Comparison of ENCODE assay signal across 9 mouse cellular contexts in the genomic region with DNA sequence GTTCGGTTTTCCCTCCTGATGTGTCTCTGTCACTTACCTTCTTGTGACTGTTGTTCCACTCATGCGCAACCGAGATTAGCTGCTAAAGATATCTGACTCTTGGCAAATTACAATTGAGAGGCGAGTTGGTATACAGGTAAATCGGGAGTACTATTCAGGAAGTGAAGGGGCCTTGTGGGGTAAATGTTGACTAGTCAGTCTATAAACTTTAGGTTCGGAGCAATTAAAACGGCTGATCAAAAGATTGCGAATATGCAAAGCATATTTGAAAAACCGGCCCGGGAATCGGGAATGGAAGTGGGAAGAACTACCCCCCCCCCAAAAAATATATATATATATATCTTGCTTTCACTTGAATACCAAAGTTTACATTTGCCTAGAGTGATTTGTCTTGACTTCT. TPM values are rescaled to one million over a fixed set of nuclear protein-coding genes. Genes with fewer than 3 reads are reported as not detected.
DNase-seq lines count a peak whose midpoint lies in the region; ATAC-seq and TF ChIP-seq lines count a peak whose summit lies in the region.
"Had no signal": no experiment of that assay in that cellular context is flagged by ENCODE, and none has a peak within 500 bp of the region (broad histone marks: within the 10 kb centered on the region; RNA-seq: fewer than 3 reads in every experiment).

Gene Rnf180 (minus strand): TSS at position 101 of the 400 bp plus-strand sequence.

- H3K4me1 ChIP-seq in cerebellum, adult 2 months (ENCODE audit: control insufficient read depth, insufficient read depth, low read length): no peaks in the 10 kb centered on the region
- H3K4me1 ChIP-seq in neural tube, embryonic 11.5 days (ENCODE audit: control insufficient read depth, insufficient read depth, low read length): no peaks in the 10 kb centered on the region
- peaks cover 5% of the 10 kb centered on the region; the same call in 1 of the 2 replicates for H3K4me1 ChIP-seq in limb, embryonic 10.5 days
- H3K4me1 ChIP-seq in stomach, embryonic 16.5 days (ENCODE audit: control insufficient read depth, insufficient read depth, low read length): peaks cover 4% of the 10 kb centered on the region; the same call in 1 of the 2 replicates

- no peaks in the 10 kb centered on the region for H3K27me3 ChIP-seq in cerebellum, adult 2 months (ENCODE audit: control insufficient read depth, insufficient read depth, low read length)
- no peaks in the 10 kb centered on the region for H3K27me3 ChIP-seq in neural tube, embryonic 11.5 days (ENCODE audit: control insufficient read depth, insufficient read depth, low read length)
- peaks cover 26% of the 10 kb centered on the region for H3K27me3 ChIP-seq in limb, embryonic 10.5 days (ENCODE audit: low read depth, poor library complexity, severe bottlenecking)
- H3K27me3 ChIP-seq in stomach, embryonic 16.5 days (ENCODE audit: control insufficient read depth, insufficient read depth, low read length): no peaks in the 10 kb centered on the region

- no peak for TF ChIP-seq CTCF in cerebellum, adult 2 months (IDR thresholded peaks at IDR 0.05; ENCODE audit: borderline replicate concordance, insufficient read depth, low read depth, low read length)

- H3K27ac ChIP-seq in cerebellum, adult 2 months (ENCODE audit: insufficient read depth, low read length): 0 out of 2 replicates have a peak within 1 kb of the TSS, but pooled peaks have one; percentile 24
- H3K27ac ChIP-seq in neural tube, embryonic 11.5 days (ENCODE audit: low read depth, low read length): peak within 1 kb of the TSS; percentile 27; the same call in 1 of the 2 replicates
- peak within 1 kb of the TSS; percentile 91 for H3K27ac ChIP-seq in limb, embryonic 10.5 days
- no peak within 1 kb of the TSS for H3K27ac ChIP-seq in stomach, embryonic 16.5 days (ENCODE audit: low read length)

- 56% methylated on average over 11 of the region's 11 CpGs for WGBS in cerebellum, adult 2 months
- 48% methylated on average over 11 of the region's 11 CpGs for WGBS in neural tube, embryonic 11.5 days
- 50% methylated on average over 11 of the region's 11 CpGs for WGBS in limb, embryonic 10.5 days
- 48% methylated on average over 11 of the region's 11 CpGs for WGBS in stomach, embryonic 16.5 days

- no peaks in the 10 kb centered on the region for H3K9me3 ChIP-seq in neural tube, embryonic 11.5 days (ENCODE audit: control insufficient read depth, low read length)
- H3K9me3 ChIP-seq in limb, embryonic 10.5 days (replicated peaks): no peaks in the 10 kb centered on the region
- no peaks in the 10 kb centered on the region for H3K9me3 ChIP-seq in stomach, embryonic 16.5 days (replicated peaks; ENCODE audit: control insufficient read depth, low read length)

- DNase-seq in cerebellum, adult 2 months: no peak
- no peak for DNase-seq in cerebellum, adult 11 months
- no peak for DNase-seq in neural tube, embryonic 11.5 days (ENCODE audit: low spot score)
- DNase-seq in neural tube, embryonic 10.5 days (ENCODE audit: extremely low spot score, low spot score): no peak
- no peak for DNase-seq in limb, embryonic 10.5 days (ENCODE audit: low spot score)
- DNase-seq in right cerebral cortex, adult 18-20 months: no peak
- DNase-seq in embryo, embryonic 9.5 days (ENCODE audit: extremely low spot score): no peak

- no peak for ATAC-seq in neural tube, embryonic 11.5 days (ENCODE audit: insufficient read depth, low FRiP score, low TSS enrichment)
- no peak for ATAC-seq in stomach, embryonic 16.5 days (ENCODE audit: insufficient read depth, low FRiP score)

- H3K4me2 ChIP-seq in neural tube, embryonic 11.5 days (ENCODE audit: low read depth): peak within 1 kb of the TSS; percentile 83
- H3K4me2 ChIP-seq in stomach, embryonic 16.5 days (ENCODE audit: low read depth, low read length): peak within 1 kb of the TSS; percentile 98

- H3K36me3 ChIP-seq in neural tube, embryonic 11.5 days (ENCODE audit: control insufficient read depth, insufficient read depth, low read length): no peaks in the 10 kb centered on the region
- H3K36me3 ChIP-seq in limb, embryonic 10.5 days: no peaks in the 10 kb centered on the region
- H3K36me3 ChIP-seq in stomach, embryonic 16.5 days (ENCODE audit: control insufficient read depth, insufficient read depth, low read length): no peaks in the 10 kb centered on the region

- H3K9ac ChIP-seq in neural tube, embryonic 11.5 days (ENCODE audit: low read length): peak within 1 kb of the TSS; percentile 91
- H3K9ac ChIP-seq in stomach, embryonic 16.5 days (ENCODE audit: low read length): peak within 1 kb of the TSS; percentile 84

- no peak for TF ChIP-seq POLR2A in cerebellum, adult 2 months (IDR thresholded peaks at IDR 0.05; ENCODE audit: borderline replicate concordance, insufficient read depth, low read length)

- H3K4me3 ChIP-seq in cerebellum, adult 2 months (replicated peaks; ENCODE audit: insufficient read depth, low read depth, low read length): peak within 1 kb of the TSS; percentile 57
- H3K4me3 ChIP-seq in neural tube, embryonic 11.5 days (ENCODE audit: low read depth, low read length): peak within 1 kb of the TSS; percentile 85
- H3K4me3 ChIP-seq in limb, embryonic 10.5 days: peak within 1 kb of the TSS; percentile 84
- H3K4me3 ChIP-seq in stomach, embryonic 16.5 days (replicated peaks; ENCODE audit: low read length): peak within 1 kb of the TSS; percentile 85

RNA-seq across cellular contexts. Expression of gene Rnf180, which starts in this region (rescaled TPM):
- 8.7 and 9.1 TPM in 2 replicates for polyA plus RNA-seq in cerebellum, adult 2 months (2012; rRNA removed)
- 7.0 and 9.4 TPM in 2 replicates for polyA plus RNA-seq in neural tube, embryonic 11.5 days (2014; fragmentation: Nextera tagmentation; extraction: Ambion mirVana)
- polyA plus RNA-seq in limb, embryonic 10.5 days (2016; fragmentation: Nextera tagmentation; extraction: Ambion mirVana): 3.1 and 3.8 TPM in 2 replicates
- polyA plus RNA-seq in stomach, embryonic 16.5 days (2015; fragmentation: Nextera tagmentation; extraction: Ambion mirVana): 2.8 and 3.7 TPM in 2 replicates
- polyA plus RNA-seq: C2C12 had no signal
